Mouse (Mus musculus) cortical plate, adult 2 months (tissue): ENCODE measurements around the gene Anp32a.

ENCODE experiments used
- CTCF ChIP-seq: fragments of 200-500 bp; IDR thresholded peaks from 2 replicates; pipeline ENCODE4 v1.5.1; 2011; ENCODE audit warnings: mild to moderate bottlenecking, control low read depth, low read length; ENCODE audit not compliant: insufficient read depth; ENCODE audit errors: extremely low read depth
- POLR2A ChIP-seq: fragments of 200-500 bp; IDR thresholded peaks from 2 replicates; pipeline ENCODE4 v1.6.1; 2011; ENCODE audit warnings: mild to moderate bottlenecking, low read length, control low read depth; ENCODE audit not compliant: insufficient read depth; ENCODE audit errors: extremely low read depth

DNA sequence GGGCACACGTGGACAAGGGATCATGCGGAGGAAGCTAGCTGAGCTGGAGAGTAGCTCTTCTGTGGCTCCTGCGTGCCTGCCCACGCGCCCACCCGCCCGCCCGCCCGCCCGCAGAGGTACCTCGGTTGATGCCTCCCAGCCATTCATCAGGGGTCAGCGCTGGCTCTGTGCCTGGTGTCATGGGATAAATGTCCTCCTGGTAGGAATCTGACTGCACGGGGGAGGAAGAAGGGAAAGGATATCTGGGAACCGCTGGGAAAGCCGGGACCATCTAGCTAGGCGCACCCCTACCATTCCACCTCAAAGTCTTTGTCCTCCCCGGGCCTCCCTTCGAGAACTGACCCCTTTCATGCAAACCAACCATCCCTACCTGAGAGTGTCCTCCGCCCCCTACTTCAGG, 84.9 kb downstream of the Anp32a start:
- no peak for TF ChIP-seq CTCF
- TF ChIP-seq POLR2A = no peak
